Mouse (Mus musculus) spleen, postnatal 14 days (tissue): ENCODE data around the gene Gtf2ird2.

Source experiments
- DNase-seq, 2 experiments: peaks; one replicate each; pipeline ENCODE4 v3.0.0; 2021 to 2022; ENCODE audit warnings: low spot score in 2 of 2

Gtf2ird2 gene

DNA sequence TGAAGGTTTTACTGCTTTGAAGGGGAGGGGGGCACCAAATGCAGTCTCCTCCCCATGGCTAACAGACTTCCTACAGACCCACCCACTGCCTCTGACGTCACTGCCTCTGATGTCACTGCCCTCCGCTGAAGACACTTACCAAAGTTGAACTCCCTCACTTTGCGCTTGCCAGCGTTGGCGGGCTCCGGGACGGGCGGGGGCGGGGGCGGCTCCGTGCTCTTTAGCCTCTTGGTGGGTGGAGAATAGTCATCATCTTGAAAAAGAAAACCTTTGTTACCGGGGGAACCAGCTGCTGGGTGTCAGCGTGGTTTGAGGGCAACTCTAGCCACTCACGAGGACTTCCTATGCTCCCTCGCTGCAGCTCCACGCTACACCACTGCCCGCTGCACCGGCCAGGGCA is 82.6 kb downstream of the Gtf2ird2 start:
- no peak for DNase-seq

DNA sequence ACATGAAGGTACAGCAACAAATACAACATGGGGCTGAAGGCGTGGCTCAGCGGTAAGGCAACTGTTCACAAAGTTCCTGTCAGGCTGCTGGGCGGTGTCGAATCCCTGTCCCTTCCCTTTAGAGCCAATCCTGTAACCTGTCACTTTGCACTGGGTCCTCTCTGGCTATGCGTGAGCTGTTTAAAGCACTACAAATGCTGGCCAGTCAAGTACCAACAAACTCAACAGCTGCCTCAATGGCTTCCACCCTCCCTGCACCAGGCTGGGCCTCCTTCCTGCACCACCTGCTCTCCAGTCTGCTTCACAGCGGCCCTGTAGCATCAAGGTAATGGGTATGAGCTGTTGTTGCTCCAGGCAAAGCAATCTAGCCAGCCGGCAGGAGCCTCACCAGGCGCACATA is 84.9 kb downstream of the Gtf2ird2 start:
- no peak for DNase-seq

DNA sequence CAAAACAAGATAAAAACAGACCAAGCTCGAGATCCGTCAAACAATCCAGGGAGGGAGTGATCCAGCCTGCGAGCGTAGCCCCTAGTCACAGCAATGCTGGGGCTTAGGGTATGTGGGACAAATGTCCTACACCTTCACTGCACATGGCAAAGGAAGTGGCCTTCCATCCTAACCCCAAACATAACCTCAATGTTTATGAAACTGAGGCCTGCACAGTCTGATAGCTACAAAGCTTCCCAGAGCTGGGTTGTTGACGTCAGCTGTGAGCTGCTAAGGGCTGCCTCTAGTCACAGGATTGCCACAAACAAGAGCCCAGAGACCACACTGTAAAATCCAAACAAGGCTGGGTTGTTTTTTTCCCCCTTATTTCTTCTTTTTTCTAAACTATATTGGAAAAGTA is 85.9 kb downstream of the Gtf2ird2 start:
- DNase-seq, result no peak

DNA sequence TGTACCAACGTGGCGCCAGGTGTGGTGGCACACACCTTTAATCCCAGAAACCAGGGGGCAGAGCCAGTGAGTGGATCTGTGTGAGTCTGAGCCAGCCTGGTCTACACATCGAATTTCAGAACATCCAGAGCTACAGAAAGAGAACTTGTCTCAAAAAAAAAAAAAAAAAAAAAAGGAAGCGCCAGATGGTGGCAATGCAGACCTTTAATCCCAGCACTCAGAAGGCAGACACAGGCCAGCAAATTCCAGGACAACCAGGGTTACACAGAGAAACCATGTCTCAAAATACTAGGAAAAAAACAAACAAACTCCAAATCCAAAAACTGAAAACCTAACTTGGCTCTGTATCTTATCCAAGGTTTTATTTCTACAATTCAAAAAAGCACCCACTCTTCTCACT is 86.7 kb downstream of the Gtf2ird2 start:
- no peak for DNase-seq

DNA sequence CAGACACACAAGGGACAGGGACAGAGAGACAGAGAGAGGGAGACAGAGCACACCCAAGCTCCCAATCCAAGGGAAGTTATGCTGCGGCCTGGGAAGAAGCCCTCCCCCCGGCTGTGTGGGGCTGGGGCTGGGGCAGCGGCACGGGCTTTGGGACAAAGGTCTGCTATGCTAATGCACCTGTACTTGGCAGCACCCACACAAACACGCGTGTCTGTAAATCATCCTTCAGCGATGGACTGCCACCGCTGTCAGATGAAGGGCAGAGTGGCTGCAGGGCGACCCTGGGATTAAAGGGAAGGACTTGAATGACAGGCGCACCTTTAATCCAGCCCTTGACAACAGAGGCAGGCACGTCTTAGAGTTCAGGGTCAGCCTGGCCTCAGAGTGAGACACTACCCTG is 87.6 kb downstream of the Gtf2ird2 start:
- no peak for DNase-seq

DNA sequence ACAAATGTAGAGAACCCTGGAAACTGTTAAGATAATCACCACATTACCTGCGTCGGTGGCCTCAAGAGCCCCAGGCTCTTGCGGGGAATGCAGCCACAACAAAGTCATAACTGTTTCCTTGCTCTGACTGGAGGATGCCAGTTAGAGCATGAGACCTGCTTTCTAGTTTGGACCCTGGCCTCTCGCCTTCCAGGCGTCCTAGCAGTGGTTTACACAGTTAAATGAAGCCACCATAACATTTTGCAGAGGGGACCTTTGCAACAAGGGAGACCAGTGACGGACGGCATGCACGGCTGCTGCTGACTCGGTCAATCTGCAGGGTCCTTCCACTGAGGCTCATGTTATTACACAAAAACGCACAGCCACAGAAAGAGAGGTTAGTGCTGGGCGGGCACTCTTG is 88.9 kb downstream of the Gtf2ird2 start:
- no peak for DNase-seq

DNA sequence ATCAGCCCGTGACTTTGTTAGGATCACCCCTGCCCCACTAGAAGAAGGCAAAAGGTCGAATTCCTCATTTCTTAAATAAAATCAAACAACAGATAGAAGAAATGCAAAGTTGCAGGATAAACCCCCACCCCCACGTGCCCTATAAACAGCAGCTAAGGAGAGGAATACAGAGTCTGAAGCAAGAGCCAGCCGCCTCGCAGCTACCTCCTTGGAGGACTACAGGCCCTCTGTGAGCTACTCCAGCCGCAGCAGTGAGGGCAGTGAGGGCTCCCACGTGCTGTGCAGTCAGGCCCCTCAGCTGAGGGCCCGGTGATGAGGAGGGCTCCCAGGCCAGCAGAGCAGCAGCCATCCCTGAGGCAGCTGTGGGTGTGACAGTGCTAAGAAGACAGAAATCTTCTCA is 89.9 kb downstream of the Gtf2ird2 start:
- DNase-seq, result no peak
